Mouse (Mus musculus) erythroid progenitor cell, adult 5-6 weeks (primary cell): ENCODE measurements around the gene Calm3. TPM values are rescaled to one million over a fixed set of nuclear protein-coding genes. Genes with fewer than 3 reads are reported as not detected.

Source experiments
- ATAC-seq: replicated peaks from 2 replicates; pipeline ENCODE4 v1.8.0; 2016; ENCODE audit warnings: moderate number of reproducible peaks, mild to moderate bottlenecking, moderate TSS enrichment, inconsistent platforms; ENCODE audit not compliant: poor library complexity, low FRiP score, severe bottlenecking
- total RNA-seq, 2 experiments: library from RNA; stranded (forward) in 1 of 2; stranded (reverse) in 1 of 2; fragments of 150-400 nt in 1 of 2; fragments of 186-747, 209-891 nt in 1 of 2; gene quantifications; 2 replicates each; pipeline versions ENCODE4 v1.2.3 to v1.2.4; 2015 to 2017; ENCODE audit warnings: low replicate concordance in 2 of 2

The Calm3 gene
- total RNA-seq, 2 experiments from 2014 or later: 141 to 258 TPM

GRCm38 (mm10) chr7:16895000-16895399, 28.9 kb downstream of the Calm3 start:
- peak; percentile 61 for ATAC-seq

DNA sequence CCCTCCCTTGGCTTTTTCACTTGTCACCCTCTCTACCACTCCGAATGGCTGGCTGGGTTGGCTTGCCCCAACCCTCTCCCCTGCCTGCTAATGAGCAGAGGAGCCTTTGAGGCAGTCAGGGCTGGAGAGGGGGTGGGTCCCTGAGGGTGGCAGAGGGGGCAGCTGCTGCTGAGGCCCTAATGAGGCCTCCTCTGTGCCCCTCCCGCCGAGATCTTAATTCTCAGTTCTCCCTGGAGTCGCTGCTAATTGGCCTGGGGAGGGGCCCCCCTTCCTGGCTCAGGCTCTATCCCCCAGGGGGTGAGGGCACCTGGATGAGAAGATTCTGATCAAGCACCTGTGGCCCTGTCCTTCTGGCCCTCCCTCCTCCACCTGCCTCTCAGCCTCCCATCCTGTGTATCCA, 29.6 kb downstream of the Calm3 start:
- no peak for ATAC-seq

DNA sequence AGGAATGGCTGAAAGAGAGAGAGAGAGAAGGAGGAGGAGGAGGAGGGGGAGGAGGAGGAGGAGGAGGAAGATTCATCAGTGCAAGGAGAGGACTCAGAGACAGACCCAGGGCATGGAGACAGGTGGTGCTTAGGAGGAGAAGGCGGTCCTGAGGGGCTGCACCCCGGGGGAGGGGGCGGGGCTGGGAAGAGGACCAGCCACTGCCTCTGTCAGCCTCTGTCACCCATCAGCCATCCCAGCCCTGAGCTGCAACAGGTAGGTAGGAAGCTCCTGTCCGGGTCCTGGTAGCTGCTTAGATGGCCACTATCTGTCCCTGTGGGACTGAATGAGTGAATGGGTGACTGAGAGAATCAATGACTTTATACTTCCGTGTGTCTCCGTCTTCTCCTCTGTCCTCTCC, 30.3 kb downstream of the Calm3 start:
- no peak for ATAC-seq

DNA sequence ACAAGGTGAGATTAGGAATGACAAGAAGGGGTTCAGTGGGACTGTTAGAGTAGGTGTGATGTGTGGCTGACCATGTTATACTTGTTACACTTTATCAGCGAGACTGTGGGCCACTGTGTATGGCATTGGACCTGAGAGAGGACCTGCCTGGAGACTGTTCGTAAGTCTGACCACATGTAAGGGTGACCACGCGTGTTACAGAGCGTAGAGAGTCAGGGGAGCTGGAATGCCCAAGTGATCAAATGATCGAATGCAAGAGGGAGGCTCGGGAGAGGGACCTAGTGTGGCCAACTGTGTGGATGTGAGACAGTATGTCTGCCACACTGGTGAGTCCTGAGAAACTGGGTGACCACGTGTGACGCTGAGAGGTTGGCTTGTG, 31.6 kb downstream of the Calm3 start:
- ATAC-seq: peak; percentile 41; the same call in 1 of the 2 replicates

DNA sequence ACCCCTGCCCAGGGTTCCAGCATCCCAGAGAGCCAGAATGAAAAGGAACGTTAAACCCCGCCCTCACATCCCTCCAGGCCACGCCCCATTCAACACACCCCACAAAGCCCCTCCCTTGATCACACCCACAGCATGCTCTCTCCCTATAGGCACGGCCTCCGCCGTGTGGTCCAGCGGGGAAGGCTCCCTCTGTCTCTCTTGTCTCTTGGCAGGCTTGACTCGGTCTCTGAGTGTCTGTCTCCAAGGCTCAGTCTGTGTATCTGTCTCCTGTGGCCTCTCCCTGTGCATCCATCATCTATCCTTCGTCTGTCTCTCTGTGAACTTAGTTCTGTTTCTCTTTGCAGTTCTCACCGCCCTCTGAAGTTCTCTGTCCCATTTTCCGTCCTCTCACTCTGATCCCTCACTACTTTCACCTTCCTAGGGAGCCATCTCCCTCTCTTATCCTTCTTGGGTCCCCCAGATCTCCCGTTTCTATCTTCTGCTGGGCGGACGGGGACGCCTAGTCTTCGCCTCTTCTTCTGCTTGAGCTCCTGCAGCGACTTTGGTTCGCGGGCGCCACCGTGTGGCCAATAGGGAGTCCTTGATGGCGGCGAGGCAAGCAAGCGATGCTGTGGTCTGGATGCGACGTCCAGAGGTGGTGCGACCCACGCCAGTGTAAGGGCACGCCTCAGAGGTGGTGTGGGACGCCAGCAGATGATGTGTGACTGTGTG, 32.1 kb downstream of the Calm3 start, which contains the start of gene Gng8:
Gene Gng8, plus strand, starts transcription at position 146 of the 711 bp plus-strand sequence.
- ATAC-seq: peak; percentile 79

DNA sequence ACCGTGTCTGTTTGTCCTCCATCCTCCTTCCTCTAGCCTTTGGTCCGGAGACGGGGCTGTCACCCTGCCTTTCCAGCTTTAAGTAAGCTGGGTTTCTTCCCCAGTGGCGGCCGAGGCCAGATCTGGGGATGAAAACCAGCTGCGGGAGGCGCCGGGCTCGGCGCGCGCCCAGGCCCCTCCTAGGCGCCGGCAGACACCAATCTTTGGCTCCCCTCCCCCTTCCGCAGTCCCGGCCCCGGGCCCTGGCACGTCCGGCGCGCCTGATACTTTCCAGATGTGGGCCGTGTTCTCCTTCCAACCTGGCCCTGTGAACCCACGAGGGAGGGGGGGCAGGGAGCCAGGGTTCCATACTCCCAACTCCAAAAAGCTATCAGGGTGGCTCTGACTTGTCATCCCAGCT, 33.0 kb downstream of the Calm3 start:
- ATAC-seq: no peak

GRCm38 (mm10) chr7:16890536-16890935, 33.4 kb downstream of the Calm3 start:
- no peak for ATAC-seq

DNA sequence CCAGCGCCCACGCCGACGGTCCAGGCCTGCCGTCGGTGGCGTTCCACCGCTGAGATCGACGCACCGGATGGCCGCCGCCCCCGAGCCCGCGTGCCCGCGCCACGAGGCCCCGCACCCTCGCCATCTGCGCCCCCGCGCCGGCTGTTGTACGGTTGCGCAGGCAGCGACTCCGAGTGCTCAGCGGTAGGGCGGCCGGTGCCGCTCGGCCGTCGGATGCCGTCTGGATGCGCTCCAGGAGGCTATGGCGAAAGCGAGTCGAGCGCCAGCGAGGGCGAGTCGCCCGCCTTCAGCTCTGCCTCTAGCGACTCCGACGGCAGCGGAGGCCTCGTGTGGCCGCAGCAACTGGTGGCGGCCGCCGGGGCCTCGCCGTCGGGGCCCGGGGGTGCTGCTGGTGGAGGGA, 38.0 kb downstream of the Calm3 start:
- ATAC-seq: no peak

- ATAC-seq: no peak
Observed at GRCm38 (mm10) chr7:16885271-16885776, 38.6 kb downstream of the Calm3 start.

DNA sequence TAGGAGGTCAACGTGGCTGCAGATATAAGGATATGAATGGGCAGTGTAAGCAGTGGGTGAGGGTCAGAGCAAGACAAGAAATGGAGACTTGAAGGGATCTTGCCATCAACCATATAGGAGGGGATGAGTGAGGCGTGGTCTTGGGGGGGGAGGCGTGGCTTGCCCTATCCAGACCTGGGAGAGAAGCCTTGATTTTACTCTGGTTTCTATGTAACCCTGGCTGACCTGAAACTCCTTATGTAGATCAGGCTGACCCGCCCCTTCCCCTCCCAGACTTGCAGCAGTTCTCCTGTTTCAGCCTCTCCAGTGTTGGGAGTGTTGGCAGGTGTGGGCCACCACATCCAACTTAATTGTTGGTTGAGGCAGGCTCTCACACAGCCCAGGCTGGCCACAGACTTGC, 39.6 kb downstream of the Calm3 start:
- no peak for ATAC-seq

GRCm38 (mm10) chr7:16883162-16883561, 40.8 kb downstream of the Calm3 start:
- ATAC-seq: no peak

- ATAC-seq: no peak
Observed at GRCm38 (mm10) chr7:16880615-16881014, 43.3 kb downstream of the Calm3 start.

GRCm38 (mm10) chr7:16879796-16880547, 43.9 kb downstream of the Calm3 start:
- no peak for ATAC-seq

DNA sequence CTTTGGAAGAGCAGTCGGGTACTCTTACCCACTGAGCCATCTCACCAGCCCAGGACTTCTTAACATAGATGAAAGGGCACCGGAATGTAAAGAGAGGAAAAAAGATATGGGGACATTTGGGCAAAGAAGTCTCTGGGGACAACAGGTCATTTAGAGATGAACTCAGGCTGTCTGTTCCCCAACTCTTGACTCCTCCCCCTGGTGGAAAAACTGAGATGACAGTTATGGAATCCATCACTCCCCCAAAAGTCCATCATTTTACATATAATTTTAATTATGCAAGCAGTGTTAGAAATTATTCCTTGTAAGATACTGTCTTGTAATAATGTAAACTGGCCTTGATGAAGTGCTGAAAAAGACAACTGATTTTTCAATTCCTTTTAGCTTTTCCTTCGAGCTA, 46.2 kb downstream of the Calm3 start:
- ATAC-seq: no peak

DNA sequence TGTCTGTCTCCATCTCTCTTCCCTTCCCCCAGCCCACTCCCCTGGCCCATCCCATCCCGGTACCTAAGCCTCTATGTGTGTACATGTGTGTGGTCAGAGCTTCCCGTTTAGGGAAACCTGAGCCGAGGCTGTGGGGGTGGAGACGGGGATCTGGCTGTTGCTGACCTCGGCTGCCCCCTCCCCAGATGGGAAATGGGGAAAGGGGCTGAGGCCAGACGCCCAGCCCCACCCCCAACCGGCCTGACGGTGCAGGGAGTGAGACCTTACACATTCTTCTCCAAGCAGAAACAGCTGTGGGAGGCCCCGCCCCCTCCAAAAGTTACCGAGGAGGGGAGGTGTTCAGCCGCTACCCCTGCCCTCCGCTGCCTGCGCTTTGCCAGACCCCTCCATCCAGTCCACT, 47.3 kb downstream of the Calm3 start:
- no peak for ATAC-seq

DNA sequence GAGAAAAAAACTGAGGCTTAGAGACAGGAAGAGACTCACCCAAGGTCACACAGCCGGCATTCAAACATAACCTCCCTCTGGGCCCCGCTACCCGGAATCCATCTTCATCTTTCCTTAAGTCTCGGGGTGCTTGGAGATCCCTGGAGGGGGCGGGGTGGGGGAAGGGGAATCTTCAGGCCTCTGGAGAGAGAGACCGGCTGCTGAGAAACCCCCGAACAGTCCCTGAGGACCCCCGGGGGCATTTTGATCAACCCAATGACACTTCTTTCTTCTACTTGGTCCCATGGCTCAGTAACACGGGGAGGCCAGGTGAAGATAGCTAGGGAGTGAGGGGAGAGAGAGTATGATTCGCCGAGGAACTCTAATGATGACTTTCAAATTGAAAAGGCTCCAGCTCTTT, 47.9 kb downstream of the Calm3 start:
- no peak for ATAC-seq

- ATAC-seq: no peak
Observed at GRCm38 (mm10) chr7:16875326-16875725, 48.6 kb downstream of the Calm3 start.

- ATAC-seq: no peak
Observed at GRCm38 (mm10) chr7:16875310-16875325, 48.8 kb downstream of the Calm3 start, which contains the start of gene Dact3. Gene Dact3 (plus strand): TSS chr7:16875317.

GRCm38 (mm10) chr7:16874756-16875309, 49.1 kb downstream of the Calm3 start:
- ATAC-seq: peak; percentile 95

DNA sequence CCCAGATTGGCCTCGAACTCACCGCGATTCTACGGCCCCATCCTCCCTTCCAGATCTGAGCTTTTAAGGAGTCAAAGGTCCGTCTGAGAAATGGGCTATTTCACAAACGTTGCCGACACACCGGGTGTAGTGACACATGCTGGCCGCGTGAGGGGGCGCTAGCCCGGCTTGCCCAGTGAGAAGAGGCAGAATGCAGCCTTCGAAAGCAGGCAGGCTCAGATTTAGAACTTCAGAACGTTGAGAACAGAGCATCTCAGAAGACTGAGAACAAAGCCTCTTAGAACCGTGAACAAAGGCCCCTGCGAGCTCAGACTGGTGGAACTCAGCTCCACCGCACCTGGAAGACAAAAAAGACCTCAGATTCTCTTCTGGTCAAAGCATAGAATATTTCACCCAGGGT, 49.7 kb downstream of the Calm3 start:
- ATAC-seq: peak; percentile 63

GRCm38 (mm10) chr7:16873392-16873791, 50.5 kb downstream of the Calm3 start:
- ATAC-seq: no peak

DNA sequence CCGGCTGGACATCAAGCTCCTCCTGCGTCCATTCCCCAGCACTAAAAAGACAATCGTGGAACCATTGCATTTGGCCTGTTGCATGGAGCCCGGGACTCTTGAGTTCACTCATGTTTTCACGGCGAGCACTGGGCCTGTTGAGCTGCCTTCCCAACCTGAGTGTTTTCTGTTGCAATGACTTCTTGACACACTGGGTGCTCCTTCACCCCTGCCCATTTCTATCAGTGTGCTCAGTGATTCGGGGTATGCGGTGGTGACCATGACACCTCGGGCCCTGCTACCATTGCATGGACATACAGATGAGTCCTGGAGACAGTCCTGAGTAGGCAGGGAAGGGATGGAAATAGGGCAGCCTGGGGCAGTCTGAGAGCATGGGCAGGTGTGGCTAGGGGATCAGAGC, 51.4 kb downstream of the Calm3 start:
- ATAC-seq: no peak
